Mouse (Mus musculus) heart, adult 2 months (tissue): Measurements from ENCODE around the gene H2-T3.

Experiments
- CTCF ChIP-seq: fragments of 200-600 bp; IDR thresholded peaks from 2 replicates; pipeline ENCODE4 v1.8.1; 2022; ENCODE audit warnings: antibody characterized with exemption, mild to moderate bottlenecking, moderate library complexity
- EP300 ChIP-seq: fragments of 200-500 bp; IDR thresholded peaks from 2 replicates; pipeline ENCODE4 v1.6.1; 2011; ENCODE audit warnings: low read depth, low read length, control low read depth; ENCODE audit not compliant: insufficient read depth
- POLR2A ChIP-seq: fragments of 200-500 bp; IDR thresholded peaks from 2 replicates; pipeline ENCODE4 v1.6.1; 2011; ENCODE audit warnings: mild to moderate bottlenecking, low read depth, low read length, control low read depth; ENCODE audit not compliant: insufficient read depth

DNA sequence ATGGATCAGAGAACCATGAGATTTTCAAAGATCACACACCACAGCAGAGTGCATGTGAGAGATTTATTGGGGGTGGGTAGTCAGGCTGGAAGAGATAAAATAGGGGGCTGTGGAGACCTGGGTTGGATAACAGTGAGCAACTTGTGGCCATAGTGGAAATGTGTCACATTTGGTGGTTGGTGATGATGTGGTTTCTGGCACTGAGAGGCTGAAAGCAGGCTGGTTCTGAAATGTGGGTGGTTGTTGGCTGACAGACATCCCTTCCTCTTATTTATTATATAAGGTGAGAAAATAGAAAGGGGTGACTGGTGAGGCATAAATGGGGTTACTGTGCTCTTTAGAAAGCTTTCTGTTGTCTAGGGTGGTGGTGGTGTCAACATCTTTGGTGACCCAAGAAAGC, 20.3 kb downstream of the H2-T3 start:
- TF ChIP-seq CTCF: no peak
- no peak for TF ChIP-seq EP300
- no peak for TF ChIP-seq POLR2A
